Mouse (Mus musculus) lung, postnatal 36 days (tissue): ENCODE measurements at regions not wholly inside any gene's neighbourhood (a gene's known extent, or its start where the extent isn't known, plus 50 kb on each side); places are given as distances from the start of the nearest gene placed in this dataset.
"Not testable (repeated sequence)": the region's sequence is repeated elsewhere in the genome, so short reads cannot be mapped to it uniquely, and the experiment has no call there.

Experiments
- DNase-seq: peaks from one replicate; pipeline ENCODE4 v3.0.0; 2022; ENCODE audit warnings: mixed read lengths

- DNase-seq: no peak
These were observed 748.0 kb upstream of the Epha7 start for GRCm38 (mm10) chr4:28064935-28065334.

- no peak for DNase-seq
These were observed 747.1 kb upstream of the Epha7 start for GRCm38 (mm10) chr4:28065828-28066227.

GRCm38 (mm10) chr4:28079030-28079429 lies 733.9 kb upstream of the Epha7 start:
- no peak for DNase-seq

- DNase-seq: no peak
These were observed 720.1 kb upstream of the Epha7 start for GRCm38 (mm10) chr4:28092854-28093253.

- no peak for DNase-seq
These were observed 669.8 kb upstream of the Epha7 start for GRCm38 (mm10) chr4:28143165-28143564.

- no peak for DNase-seq
These were observed 657.8 kb upstream of the Epha7 start for GRCm38 (mm10) chr4:28155116-28155515.

- DNase-seq: peak; percentile 25
These were observed 636.2 kb upstream of the Epha7 start for GRCm38 (mm10) chr4:28176771-28177170.

- DNase-seq: no peak
These were observed 622.1 kb upstream of the Epha7 start for GRCm38 (mm10) chr4:28190861-28191260.

GRCm38 (mm10) chr4:28227594-28228208 lies 585.2 kb upstream of the Epha7 start:
- no peak for DNase-seq

- DNase-seq: not testable (repeated sequence)
These were observed 577.4 kb upstream of the Epha7 start for GRCm38 (mm10) chr4:28235516-28235915.

GRCm38 (mm10) chr4:28242272-28242671 lies 570.7 kb upstream of the Epha7 start:
- DNase-seq: no peak
